Mouse (Mus musculus) C2C12 (cell line): Measurements from ENCODE around the gene Samd4.

Experiments used
- CTCF ChIP-seq: IDR thresholded peaks from one replicate; pipeline ENCODE4 v1.5.1; 2011; ENCODE audit not compliant: control insufficient read depth, insufficient read depth, insufficient read length
- MAX ChIP-seq: IDR thresholded peaks from one replicate; pipeline ENCODE4 v1.6.1; 2011; ENCODE audit warnings: mild to moderate bottlenecking, control low read depth
- MYOD1 ChIP-seq: IDR thresholded peaks from one replicate; pipeline ENCODE4 v1.6.1; 2011; ENCODE audit warnings: low read depth; ENCODE audit not compliant: control insufficient read depth, insufficient read length
- MYOG ChIP-seq: IDR thresholded peaks from one replicate; pipeline ENCODE4 v1.6.1; 2011; ENCODE audit not compliant: control insufficient read depth, insufficient read length; ENCODE audit errors: extremely low read depth
- USF1 ChIP-seq: IDR thresholded peaks from one replicate; pipeline ENCODE4 v1.6.1; 2011; ENCODE audit warnings: low read depth, mild to moderate bottlenecking, control low read depth, moderate library complexity

GRCm38 (mm10) chr14:46941896-46942812 is 59.5 kb downstream of the Samd4 start:
- TF ChIP-seq CTCF (no peak), USF1 (no peak), MYOG (no peak), MYOD1 (no peak), MAX (no peak)
